Mouse (Mus musculus): ENCODE data around the gene Rcor1.

- TF ChIP-seq CTCF (IDR thresholded peaks at IDR 0.05; ENCODE audit: control insufficient read depth, insufficient read depth, low read length) (no peak), POLR2A (IDR thresholded peaks at IDR 0.05; ENCODE audit: borderline replicate concordance, control insufficient read depth, low read depth, low read length) (no peak)
Observed at GRCm38 (mm10) chr12:111155756-111156155, 116.6 kb downstream of the Rcor1 start.

All from bone marrow, adult 2 months (tissue).